Mouse (Mus musculus) 416B (cell line): ENCODE data around the gene Poll.

Experiments
- DNase-seq: peaks from one replicate; pipeline ENCODE4 v3.0.0; 2011; ENCODE audit warnings: low read depth

Gene Poll

DNA sequence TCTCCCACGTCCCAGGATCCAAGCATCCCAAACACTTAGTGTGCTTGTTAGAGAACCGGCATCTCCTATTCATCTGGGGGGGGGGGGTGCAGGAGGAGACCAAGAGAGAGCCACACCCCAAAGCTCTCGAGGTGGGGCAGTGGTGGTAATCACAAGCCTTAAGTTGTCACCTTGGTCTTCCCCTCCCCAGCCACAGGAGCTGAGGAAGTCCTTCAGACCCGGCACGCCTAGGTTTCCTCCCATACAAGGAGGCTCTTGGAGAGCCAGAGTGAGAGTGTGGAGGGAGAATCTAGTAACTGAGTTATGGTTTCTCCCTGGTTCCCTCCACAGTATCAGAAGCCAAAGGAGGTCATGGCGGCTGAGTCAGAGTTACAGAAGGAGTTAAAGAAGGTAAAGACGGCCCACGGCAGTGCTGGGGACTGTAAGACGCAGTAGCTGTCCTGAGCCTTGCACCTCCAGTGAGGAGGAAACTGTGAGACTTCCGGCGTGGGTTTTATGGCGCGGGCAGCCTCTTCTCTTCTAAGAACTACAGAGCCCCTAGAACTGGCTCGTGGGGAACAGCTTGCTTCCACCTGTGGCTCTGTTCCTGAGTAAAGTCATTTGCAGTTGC lies 16.9 kb upstream of the Poll start:
- DNase-seq, result no peak

DNA sequence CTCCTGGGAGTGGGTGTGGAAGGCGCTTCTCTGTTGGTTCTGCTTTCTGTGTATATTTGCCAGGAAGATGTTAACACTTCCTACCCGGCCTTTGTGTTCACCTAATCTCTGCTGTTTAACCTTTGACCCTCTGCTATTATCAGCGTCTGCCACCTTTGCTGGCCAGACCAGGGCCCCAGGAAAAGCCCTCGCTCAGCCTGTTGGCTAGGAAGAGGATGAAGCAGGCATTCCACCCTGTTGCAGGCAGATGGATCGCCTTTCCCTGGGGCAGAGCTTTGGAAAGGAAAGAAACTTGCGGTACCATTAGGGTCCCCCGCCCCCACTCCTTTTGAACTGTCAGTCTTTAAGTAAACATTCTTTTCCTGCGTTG lies 15.3 kb upstream of the Poll start:
- peak; percentile 60 for DNase-seq

DNA sequence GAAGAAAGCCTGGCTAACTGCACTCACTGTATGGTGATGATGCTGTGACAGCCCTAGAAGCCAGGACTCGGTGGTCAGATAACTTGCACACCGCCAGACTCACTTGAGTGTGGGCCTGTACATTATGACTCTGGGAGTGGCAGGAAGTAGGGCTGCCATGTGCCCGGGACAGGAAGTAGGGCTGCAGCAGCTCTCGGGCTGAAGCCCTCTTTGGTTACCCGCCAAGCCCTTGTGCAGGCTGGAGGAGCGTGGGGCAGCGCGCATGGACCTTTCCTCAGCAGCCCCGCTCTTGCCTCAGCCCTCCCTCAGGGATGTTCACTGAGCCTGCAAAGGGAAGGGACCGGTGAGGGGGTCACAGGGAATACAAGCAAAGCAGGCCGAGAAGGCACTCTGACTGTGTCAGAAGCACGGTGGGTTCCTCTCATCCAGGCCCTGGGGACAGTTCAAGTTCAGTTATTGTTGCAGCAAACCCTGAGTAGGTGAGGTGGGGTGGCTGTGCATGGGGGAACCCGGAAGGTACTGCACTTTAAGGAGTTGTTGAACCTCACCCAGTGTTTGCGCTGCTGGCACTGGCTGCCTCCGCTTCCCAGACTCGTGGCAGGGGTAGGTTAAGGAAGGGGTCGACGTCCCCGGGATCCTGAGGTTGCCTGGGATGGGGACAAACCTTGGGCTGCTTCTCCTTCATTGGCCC lies 14.8 kb upstream of the Poll start:
- peak; percentile 70 for DNase-seq

DNA sequence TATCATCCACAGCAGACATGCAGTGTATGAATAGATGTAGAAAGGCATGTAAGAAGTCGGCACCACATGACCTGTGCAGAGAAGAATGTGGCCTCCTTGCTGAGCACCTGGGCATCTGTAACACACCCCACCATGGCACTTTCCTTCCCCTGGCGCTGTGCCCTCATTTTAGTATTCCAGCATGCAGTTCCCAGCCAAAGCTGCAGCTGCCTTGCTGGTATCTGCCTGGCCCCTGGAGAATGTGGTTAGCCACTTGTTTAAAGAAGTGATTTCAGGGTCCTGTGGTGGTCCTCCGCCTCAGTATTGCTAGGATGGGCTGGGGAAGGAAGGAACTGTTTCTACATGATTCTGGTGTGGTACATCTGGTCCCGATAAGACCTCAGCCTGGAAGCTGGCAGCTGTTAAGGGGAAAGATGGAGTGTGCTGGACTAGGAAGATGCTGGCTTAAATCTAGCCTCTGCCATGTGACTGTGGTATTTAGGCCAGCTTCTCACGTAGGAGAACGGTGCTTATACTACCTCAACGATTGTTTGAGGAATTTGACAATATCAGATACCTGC lies 14.1 kb upstream of the Poll start:
- peak; percentile 18 for DNase-seq

DNA sequence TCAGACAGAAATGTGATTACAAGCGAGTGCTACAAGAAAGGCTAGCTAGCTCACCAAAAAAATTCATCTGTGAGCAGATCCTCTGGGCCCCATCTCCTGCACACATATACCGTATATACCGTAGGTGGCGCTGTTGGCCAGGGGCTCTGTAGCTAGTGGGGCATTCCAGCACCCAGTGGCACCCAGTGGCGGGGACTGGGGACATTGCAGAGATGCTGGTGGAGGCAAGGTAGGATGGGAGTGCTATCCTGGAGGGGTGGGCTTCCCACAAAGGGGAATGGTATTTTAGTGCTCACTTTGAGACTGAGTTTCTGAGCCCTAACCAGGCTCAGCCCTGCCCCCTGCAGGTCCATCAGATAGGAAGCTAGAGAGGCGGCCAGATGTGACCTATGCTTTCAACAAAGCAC lies 13.5 kb upstream of the Poll start:
- DNase-seq, result peak; percentile 71

DNA sequence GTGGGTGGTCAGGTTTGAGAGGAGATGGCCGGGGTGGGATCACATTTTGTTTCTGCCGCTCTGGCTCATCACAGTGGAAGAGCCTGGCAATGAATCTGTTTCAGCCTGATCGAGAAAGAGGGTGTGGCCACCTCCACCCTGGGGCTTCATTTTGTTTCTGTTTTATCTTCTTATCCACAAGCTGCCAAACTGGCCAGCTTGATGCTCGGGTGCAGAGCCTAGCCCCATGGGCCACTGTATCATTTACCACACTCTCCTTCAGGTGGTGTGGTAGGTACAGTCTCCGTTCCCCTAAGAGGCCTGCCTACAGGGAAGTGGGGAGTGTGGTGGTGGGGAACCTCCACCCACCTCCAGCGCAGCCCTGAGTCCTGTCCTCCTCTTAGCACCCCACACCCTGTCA lies 12.7 kb upstream of the Poll start:
- DNase-seq, result no peak

DNA sequence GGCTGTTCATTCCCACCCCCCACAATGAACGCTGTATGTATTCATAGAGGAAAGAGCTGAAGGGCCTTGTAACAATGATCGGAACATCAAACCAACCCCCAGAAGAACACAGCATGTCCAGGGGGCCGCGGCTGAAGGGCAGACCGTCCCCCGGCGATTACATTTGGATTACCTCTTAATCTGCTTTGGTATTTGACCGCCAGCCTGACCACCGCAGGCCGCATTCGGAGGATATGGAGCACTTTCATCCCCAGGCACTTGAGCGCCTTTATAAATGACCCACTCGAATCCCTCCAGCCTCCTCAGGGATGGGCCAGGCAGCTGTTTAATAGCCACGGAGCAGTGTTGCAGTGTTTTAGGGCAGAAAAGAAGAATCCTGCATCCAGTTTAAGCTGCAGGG lies 7.0 kb upstream of the Poll start:
- no peak for DNase-seq

DNA sequence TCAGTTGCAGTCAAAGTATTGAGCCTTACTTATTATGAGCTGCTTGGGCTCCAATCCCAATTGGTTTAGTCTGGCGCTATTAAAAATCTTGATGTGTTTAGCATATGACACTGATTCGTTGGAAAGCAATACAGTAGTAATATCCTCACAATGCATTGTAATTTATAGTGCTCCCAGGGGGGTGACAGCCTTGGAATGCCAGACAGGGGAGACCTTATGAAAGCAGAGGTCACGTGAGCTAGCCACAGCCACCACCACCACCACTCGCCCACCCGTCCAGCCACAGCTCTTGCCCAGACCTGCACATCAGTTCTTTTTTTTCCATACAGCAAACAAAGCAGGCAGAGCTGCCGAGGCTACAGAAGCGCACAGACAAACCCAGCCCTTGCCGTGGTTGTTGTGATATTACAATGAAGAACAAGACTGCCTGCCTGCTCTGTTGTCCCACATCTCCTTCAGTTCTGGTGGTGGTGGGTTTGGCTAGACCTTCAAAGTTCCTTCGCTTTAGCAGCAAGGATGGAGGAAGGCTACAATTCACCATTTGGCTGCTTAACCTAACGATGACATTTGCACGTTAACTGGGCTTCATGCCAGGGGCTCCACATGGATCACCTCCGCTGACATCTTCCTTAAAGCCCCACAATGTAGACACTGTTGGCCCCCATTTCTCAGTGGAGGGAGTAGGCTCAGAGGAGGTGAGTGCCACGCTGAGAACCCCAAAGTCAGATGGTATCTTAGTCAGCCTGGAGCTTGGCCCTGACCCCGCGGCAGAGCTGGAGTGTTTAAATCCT lies 5.8 kb upstream of the Poll start:
- no peak for DNase-seq

DNA sequence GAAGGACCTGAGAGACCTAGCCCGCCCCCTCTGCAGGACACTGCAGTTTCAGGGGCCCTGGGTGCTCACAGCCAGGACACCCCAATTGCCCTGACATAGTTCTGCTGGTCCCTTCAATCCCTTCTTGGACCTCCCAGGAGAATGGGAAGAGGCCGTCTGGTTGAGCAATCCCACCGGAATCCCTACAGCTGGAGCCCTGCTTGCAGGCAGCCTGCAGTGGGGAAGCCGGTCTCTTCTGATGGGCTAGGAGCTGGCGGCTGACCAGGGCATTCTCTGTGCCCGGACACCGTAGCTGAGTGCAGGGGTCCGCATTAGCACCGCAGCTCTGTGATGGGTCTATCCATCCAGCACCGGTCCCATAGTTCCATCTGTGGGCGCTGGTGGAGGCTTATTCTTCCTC lies 6.2 kb downstream of the Poll start:
- DNase-seq, result no peak

DNA sequence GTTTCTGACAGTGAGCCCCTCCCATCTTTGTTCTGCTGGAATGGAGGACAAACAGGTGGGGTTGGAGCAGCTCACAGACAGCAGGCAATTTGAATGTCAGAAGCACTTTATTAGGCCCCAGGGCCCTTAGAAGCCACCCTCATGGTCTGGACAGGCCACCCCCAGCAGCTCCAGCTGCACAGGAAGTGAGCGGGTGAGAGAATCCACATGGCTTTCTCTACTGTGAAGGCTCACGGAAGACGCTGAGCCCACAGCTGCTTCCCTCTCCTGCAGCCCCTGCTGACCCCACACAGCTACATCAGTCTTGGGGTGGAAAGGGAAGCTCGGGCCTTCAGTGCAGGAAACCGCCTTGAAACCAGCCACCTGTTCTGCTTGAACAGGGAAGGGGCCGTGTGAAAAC lies 8.1 kb downstream of the Poll start:
- DNase-seq, result no peak

DNA sequence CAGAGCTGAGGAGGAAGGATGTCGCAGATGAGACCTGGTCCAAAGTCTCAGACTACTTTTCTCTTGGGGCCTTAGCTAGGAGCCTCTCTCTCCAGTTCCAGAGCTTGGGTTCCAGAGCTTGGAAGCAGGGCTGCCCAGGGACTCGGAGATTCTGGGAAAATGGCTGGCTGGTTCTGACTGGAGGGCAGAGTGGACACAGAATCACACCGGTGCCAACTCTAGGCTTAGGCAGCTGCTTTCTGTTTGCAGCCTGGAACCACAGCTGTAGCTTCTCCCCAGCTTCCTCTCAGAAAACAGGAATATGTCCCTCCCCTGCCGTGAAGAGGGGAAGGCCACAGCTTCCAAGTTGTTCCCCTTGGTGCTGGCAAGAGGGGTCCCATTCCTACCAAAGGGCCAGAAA lies 10.4 kb downstream of the Poll start:
- DNase-seq, result no peak

DNA sequence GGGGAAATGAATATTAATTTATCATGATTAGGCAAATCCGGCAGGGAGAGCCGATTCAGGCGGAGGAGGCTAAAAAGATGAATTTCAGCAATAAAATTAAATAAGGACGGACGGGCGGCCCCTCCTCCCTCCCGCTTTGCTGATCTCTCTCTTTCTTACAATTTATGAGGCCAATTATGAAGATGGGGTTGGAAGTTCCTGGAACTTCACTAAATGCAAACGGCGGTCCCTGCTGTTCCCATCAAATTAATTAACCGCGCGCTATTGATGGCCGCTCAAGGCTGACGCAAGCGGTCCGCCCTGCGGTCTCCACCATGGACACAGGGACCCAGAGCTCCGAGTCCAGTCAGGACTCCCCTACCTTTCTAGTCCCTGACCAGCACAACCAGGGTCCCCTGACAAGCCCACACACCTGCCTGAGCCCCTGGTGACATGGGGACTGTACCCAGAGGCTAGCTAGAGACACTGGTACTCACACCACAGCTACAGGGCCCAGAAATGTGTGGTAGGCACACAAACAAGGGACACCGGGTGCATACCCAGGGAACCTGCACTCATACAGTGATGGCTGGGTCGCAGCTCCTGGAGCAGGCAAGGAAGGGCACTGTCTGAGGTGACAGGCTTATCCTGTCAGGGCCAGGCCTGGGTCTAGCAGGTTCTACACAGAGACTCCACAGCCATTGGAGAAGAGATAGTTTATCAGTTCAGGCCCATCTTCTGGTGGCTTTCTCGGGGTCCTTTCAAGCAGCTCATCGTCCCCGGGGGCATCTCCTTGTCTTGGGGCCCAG lies 11.0 kb downstream of the Poll start:
- DNase-seq, result no peak

DNA sequence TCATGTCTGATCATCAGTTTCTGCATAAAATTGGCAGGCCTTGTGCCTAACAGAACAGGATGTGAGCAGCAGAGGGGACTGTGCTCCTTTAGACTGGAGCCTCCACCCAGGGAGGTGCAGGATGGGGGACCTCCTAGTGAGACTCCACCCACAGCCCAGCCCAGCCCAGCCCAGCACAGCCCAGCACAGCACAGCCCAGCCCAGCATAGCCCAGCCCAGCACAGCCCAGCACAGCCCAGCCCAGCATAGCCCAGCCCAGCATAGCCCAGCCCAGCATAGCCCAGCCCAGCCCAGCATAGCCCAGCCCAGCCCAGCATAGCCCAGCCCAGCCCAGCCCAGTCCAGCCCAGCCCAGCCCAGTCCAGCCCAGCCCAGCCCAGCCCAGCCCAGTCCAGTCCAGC lies 12.1 kb downstream of the Poll start:
- DNase-seq, result peak; percentile 46

DNA sequence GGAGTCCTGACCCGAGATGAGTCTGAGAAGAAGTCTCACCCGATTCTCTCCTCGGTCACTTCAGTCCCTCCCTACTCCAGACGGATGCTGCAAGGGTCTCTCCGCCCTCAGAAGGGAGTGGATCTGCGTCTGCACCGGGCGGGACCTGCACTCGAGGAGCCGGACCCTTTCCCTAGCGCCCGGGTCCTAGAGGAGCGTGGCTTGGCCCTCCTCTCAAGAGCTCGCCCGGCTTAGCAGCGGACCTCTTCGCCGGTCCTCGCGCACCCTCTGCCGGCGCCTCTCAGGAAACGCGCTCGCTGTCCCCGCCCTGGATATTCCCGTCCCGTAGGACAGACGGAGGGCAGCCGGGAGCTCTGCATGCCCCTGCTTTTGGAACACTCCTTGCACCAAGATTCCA lies 15.4 kb downstream of the Poll start:
- peak; percentile 72 for DNase-seq

DNA sequence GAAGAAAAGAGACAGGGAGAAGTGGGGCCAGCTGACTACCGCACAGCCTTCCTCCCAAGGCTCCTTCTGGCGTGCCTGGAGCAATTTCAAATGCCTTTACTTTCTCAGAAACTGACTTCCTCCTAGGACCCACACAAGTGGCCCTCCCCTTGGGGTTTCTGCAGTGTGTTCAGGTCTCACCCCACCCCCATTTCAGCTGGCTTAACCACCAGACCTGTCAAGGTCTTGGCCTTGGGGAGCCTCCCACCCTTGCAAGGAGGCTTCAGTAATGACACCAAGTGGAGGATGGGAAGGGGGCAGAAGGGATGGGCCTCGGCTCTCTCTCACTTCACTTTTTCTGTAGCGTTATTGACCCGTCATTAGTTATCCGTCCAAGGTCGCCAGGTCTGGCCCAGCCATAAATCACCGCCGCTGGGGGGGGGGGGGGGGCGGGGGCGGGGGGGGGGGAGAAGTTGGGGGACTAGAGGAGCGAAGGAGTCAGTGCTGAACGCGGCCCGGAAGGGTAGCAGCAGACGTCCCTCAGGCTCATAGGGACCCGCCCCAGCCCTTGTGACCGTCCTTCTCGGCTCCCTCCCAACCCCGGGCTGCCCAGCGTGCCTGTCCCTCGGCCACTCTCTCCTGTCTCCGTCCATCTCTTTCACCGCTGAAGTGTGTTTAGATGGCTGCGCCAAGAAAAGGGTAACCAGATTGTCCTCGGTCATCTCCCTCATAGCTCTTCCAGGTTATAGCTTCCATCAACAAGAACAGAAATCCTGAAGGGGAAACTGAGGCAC lies 16.0 kb downstream of the Poll start:
- peak; percentile 63 for DNase-seq

DNA sequence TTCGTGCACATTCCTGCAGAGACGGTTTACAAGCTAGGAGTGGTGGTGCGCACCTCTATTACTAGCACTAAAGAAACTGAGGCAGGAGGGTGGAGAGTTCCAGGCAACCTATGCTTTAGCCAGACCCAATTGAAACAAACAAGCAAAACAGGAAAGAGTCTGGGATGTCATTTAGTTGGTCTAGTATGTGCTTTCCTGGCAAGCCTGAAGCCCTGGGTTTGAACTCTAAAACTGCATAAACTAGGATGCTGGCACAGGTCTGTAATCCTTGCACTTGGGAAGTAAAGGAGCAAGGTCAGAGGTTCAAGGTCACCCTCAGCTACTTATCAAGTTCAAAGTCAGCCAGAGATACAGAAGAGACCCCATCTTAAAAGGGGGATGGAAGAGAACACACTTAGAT lies 18.3 kb downstream of the Poll start:
- DNase-seq, result no peak

DNA sequence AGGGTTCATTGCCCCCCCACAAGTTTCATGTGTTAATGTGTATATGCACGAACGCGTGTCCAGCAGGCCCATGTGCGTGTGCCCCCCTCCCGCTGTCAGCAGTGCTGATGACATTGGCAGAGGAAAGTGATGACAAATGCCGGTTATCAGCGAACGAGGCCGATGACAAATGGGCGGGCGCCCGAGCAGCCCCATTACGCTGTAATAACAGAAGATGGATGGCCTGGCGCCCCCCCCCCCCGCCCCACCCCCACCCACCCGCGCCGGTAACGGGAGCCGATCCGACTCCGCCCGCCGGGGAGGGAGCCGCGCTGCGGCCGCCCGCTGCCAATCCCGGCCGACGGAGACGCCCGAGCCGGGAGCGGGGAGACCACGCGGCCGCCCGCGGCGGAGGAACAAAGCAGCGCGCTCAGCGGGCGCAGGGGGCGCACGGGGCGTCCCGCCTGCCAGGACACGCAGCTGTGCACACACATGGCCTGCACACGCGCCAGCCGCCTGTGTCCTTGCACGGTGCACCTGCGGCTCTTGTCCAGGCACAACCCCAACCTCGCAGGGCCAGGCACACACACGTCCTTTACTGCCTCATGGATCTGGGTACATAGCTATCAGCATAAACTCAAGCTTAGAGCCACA lies 18.8 kb downstream of the Poll start:
- no peak for DNase-seq

DNA sequence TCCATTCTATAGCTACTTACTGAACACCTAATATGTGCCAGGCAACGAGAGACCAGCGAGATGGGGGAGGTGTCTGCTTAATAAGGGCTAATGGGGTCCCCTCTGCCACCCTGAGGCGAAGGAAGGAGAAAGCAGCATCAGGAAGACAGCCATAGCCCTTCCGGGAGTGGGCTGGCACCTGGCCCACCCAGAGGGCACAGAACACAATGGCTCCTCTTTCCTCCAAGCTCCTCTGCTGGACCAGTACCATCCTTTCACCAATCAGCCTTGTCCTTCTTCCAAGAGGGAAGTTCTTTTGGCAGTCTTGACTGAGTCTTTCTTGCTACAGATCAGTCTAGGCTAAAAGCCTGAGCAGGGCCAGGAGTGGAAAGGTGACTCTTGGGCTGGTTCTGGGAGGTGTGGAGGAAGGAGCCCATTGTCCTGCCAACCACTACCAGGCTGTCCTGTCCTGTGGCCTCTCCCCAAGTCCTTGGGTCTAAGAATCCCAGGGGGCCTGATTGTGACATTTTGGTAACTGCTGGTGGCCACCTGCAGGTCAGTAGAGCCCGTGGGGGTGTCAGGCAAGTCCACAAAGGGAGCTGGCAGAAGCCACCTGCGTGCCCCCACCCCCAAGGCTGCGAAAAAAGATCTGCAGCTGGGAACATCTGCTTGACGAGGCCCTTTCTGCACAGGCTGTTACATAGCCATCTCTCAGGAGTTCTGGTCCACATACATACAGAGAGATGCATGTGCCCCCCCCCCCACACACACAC lies 19.5 kb downstream of the Poll start:
- no peak for DNase-seq

DNA sequence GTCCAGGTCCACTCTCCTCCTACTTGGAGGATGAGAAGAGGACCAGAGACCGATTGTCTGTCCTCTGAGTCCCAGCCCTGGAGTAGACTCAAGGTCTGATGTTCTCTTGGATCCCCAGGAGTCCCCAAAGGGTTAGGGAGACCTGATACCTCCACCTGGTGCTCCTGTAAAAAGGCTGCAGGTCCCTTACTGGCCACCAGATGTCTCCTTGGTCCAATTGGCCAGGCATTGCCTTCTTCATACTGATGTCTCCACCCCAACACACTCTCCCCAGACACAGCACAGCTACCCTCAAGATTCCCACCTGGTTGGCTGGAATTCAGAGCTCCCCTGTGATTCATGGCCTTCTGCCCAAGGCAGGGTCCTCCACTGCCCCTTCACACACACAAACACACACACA lies 22.8 kb downstream of the Poll start:
- peak; percentile 55 for DNase-seq

DNA sequence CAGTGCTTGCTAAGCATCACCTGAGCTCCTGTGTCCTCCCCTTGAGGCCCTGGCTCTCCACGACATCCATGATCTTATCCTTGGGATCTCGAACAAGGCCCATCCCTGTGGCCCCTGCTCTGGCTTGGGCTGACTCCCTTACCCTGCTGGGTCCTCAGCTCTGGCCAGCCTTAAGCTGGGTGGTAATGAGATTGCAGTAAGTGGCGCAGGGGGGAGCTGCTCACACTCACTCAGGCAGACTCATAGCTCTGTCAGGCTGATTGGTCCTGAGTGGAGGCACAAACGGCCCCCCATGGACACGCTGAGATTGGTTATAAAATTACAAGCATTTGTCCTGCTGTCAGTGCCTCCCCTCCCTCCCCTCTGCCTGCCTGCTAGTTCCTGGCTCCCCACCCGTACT lies 24.4 kb downstream of the Poll start:
- no peak for DNase-seq
